Mouse (Mus musculus) testis, adult 2 months (tissue): ENCODE results near the gene Rapgef3.

Experiments used
- CTCF ChIP-seq: fragments of 200-500 bp; IDR thresholded peaks from 2 replicates; pipeline ENCODE4 v1.5.1; 2012; ENCODE audit warnings: low read depth, mild to moderate bottlenecking, inconsistent platforms, low read length, moderate library complexity; ENCODE audit not compliant: control insufficient read depth, insufficient read depth, insufficient replicate concordance
- POLR2A ChIP-seq: fragments of 200-500 bp; IDR thresholded peaks from 2 replicates; pipeline ENCODE4 v1.6.1; 2012; ENCODE audit warnings: low read depth, mild to moderate bottlenecking, inconsistent platforms, low read length, moderate library complexity; ENCODE audit not compliant: control insufficient read depth

GRCm38 (mm10) chr15:97799446-97799845 is 31.7 kb upstream of the Rapgef3 start:
- TF ChIP-seq POLR2A (no peak), CTCF (no peak)
